Mouse (Mus musculus) CH12.LX (cell line): ENCODE results near the gene Noxo1. TPM values are rescaled to one million over a fixed set of nuclear protein-coding genes. Genes with fewer than 3 reads are reported as not detected.

Source experiments
- DNase-seq: peaks from one replicate; pipeline ENCODE4 v3.0.0-alpha.2; 2013; ENCODE audit errors: extremely low read depth
- H3K27ac ChIP-seq: 2 replicates; pipeline ENCODE4 v1.5.1; 2012; ENCODE audit warnings: low read depth, mild to moderate bottlenecking, control low read depth, moderate library complexity; ENCODE audit not compliant: insufficient read depth
- H3K27me3 ChIP-seq: replicated peaks from 2 replicates; pipeline ENCODE3; 2012; ENCODE audit warnings: inconsistent platforms
- H3K36me3 ChIP-seq, 2 experiments: replicated peaks in 1 of 2; 2 replicates each; pipeline versions ENCODE3 to v1.6.1; 2012; ENCODE audit warnings: inconsistent platforms in 1 of 2, low read length in 1 of 2, mild to moderate bottlenecking in 1 of 2, mixed read lengths in 1 of 2, moderate library complexity in 1 of 2; ENCODE audit not compliant: control insufficient read depth in 1 of 2, insufficient read depth in 1 of 2
- H3K4me1 ChIP-seq, 2 experiments: 2 replicates each; pipeline ENCODE4 v1.6.1; 2012; ENCODE audit warnings: inconsistent platforms in 1 of 2, moderate library complexity in 1 of 2; ENCODE audit not compliant: insufficient read depth in 2 of 2, control insufficient read depth in 1 of 2
- H3K4me2 ChIP-seq: 2 replicates; pipeline ENCODE4 v1.6.1; 2012; ENCODE audit warnings: low read depth, mild to moderate bottlenecking, control low read depth; ENCODE audit not compliant: poor library complexity, insufficient read depth, severe bottlenecking
- H3K4me3 ChIP-seq, 3 experiments: fragments of 150-350 bp in 1 of 3; sonication (generic) in 1 of 3; replicated peaks in 1 of 3; 2 replicates each; pipeline versions ENCODE3 to v1.5.1; 2011 to 2012; ENCODE audit warnings: low read depth in 2 of 3, low read length in 2 of 3, mild to moderate bottlenecking in 2 of 3, moderate library complexity in 2 of 3, control low read depth in 1 of 3, improper control_type of control experiment in 1 of 3, inconsistent platforms in 1 of 3, mixed read lengths in 1 of 3; ENCODE audit not compliant: poor library complexity in 1 of 3
- H3K79me2 ChIP-seq: replicated peaks from 2 replicates; pipeline ENCODE4 v1.6.1; 2012; ENCODE audit warnings: mild to moderate bottlenecking, moderate library complexity; ENCODE audit not compliant: control insufficient read depth, poor library complexity, insufficient read depth, severe bottlenecking; ENCODE audit errors: extremely low read depth
- H3K9ac ChIP-seq: 2 replicates; pipeline ENCODE4 v1.6.1; 2012; ENCODE audit warnings: low read depth, mild to moderate bottlenecking, control low read depth, moderate library complexity; ENCODE audit not compliant: insufficient read depth
- H3K9me3 ChIP-seq: replicated peaks from 2 replicates; pipeline ENCODE3; 2012; ENCODE audit warnings: low read length, inconsistent platforms, mixed read lengths
- BHLHE40 ChIP-seq: IDR thresholded peaks from 2 replicates; pipeline ENCODE4 v1.6.1; 2011; ENCODE audit warnings: mild to moderate bottlenecking, low read depth, low read length, improper control_type of control experiment
- CTCF ChIP-seq, 2 experiments: IDR thresholded peaks in 1 of 2; conservative IDR thresholded peaks in 1 of 2; 2 replicates each; pipeline ENCODE4 v1.5.1; 2011 to 2012; ENCODE audit warnings: low read depth in 2 of 2, low read length in 2 of 2, improper control_type of control experiment in 1 of 2, inconsistent platforms in 1 of 2, mild to moderate bottlenecking in 1 of 2, moderate library complexity in 1 of 2
- E2F4 ChIP-seq: IDR thresholded peaks from 2 replicates; pipeline ENCODE4 v1.6.1; 2011; ENCODE audit warnings: low read depth, low read length, improper control_type of control experiment; ENCODE audit not compliant: insufficient replicate concordance
- ELF1 ChIP-seq: IDR thresholded peaks from 2 replicates; pipeline ENCODE4 v1.6.1; 2014; ENCODE audit warnings: low read depth, mild to moderate bottlenecking, inconsistent platforms, low read length, improper control_type of control experiment
- ETS1 ChIP-seq: conservative IDR thresholded peaks from 2 replicates; pipeline ENCODE4 v1.6.1; 2012; ENCODE audit warnings: low read depth, mild to moderate bottlenecking, inconsistent platforms, low read length, improper control_type of control experiment, moderate library complexity
- HCFC1 ChIP-seq: IDR thresholded peaks from 2 replicates; pipeline ENCODE4 v1.6.1; 2012; ENCODE audit warnings: low read depth, mild to moderate bottlenecking, inconsistent platforms, low read length, improper control_type of control experiment
- JUN ChIP-seq: IDR thresholded peaks from 2 replicates; pipeline ENCODE4 v1.6.1; 2011; ENCODE audit warnings: low read depth, mild to moderate bottlenecking, low read length, improper control_type of control experiment, moderate library complexity; ENCODE audit not compliant: insufficient read depth
- JUND ChIP-seq: conservative IDR thresholded peaks from 2 replicates; pipeline ENCODE4 v1.6.1; 2011; ENCODE audit warnings: low read depth, low read length, improper control_type of control experiment
- MAX ChIP-seq: IDR thresholded peaks from 2 replicates; pipeline ENCODE4 v1.6.1; 2011; ENCODE audit warnings: low read length, improper control_type of control experiment
- MEF2A ChIP-seq: IDR thresholded peaks from 2 replicates; pipeline ENCODE4 v1.6.1; 2014; ENCODE audit warnings: low read depth, mild to moderate bottlenecking, inconsistent platforms, low read length, improper control_type of control experiment, borderline replicate concordance
- MXI1 ChIP-seq: IDR thresholded peaks from 2 replicates; pipeline ENCODE4 v1.6.1; 2011; ENCODE audit warnings: mild to moderate bottlenecking, low read depth, low read length, improper control_type of control experiment
- MYC ChIP-seq: IDR thresholded peaks from 2 replicates; pipeline ENCODE4 v1.6.1; 2011; ENCODE audit warnings: low read depth, mild to moderate bottlenecking, improper control_type of control experiment, low read length
- POLR2A ChIP-seq: IDR thresholded peaks from 2 replicates; pipeline ENCODE4 v1.6.1; 2011; ENCODE audit warnings: low read depth, mild to moderate bottlenecking, improper control_type of control experiment, low read length
- POLR2AphosphoS2 ChIP-seq: IDR thresholded peaks from 2 replicates; pipeline ENCODE4 v1.6.1; 2011; ENCODE audit warnings: low read depth, low read length, improper control_type of control experiment
- RCOR1 ChIP-seq: conservative IDR thresholded peaks from 2 replicates; pipeline ENCODE4 v1.6.1; 2012; ENCODE audit warnings: low read depth, mild to moderate bottlenecking, inconsistent platforms, low read length, improper control_type of control experiment
- SIN3A ChIP-seq: IDR thresholded peaks from 2 replicates; pipeline ENCODE4 v1.6.1; 2012; ENCODE audit warnings: low read length, improper control_type of control experiment, inconsistent platforms
- SMC3 ChIP-seq: IDR thresholded peaks from 2 replicates; pipeline ENCODE4 v1.6.1; 2011; ENCODE audit warnings: low read depth, low read length, improper control_type of control experiment
- TCF12 ChIP-seq: IDR thresholded peaks from 2 replicates; pipeline ENCODE4 v1.6.1; 2014; ENCODE audit warnings: low read depth, mild to moderate bottlenecking, inconsistent platforms, low read length, improper control_type of control experiment
- UBTF ChIP-seq: IDR thresholded peaks from 2 replicates; pipeline ENCODE4 v1.6.1; 2012; ENCODE audit warnings: low read depth, mild to moderate bottlenecking, inconsistent platforms, low read length, improper control_type of control experiment, moderate library complexity
- ZKSCAN1 ChIP-seq: IDR thresholded peaks from 2 replicates; pipeline ENCODE4 v1.6.1; 2012; ENCODE audit warnings: low read depth, inconsistent platforms, low read length, improper control_type of control experiment, borderline replicate concordance
- ZNF384 ChIP-seq: IDR thresholded peaks from 2 replicates; pipeline ENCODE4 v1.6.1; 2012; ENCODE audit warnings: low read depth, low read length, improper control_type of control experiment, inconsistent platforms
- dilution Hi-C: fragments of 300-500 bp; cut with MboI; formaldehyde crosslinking; loops from 2 replicates; pipeline ENCODE4 v1.14.3; 2020; ENCODE audit warnings: low sequenced_read_pairs; ENCODE audit not compliant: extremely low pct_unique_long_range_greater_than_20kb, extremely low pct_ligation_motif_present
- in situ Hi-C: fragments of 300-500 bp; cut with MboI; formaldehyde crosslinking; loops from 3 replicates; pipeline ENCODE4 v1.14.3; 2019; ENCODE audit warnings: low sequenced_read_pairs, low pct_ligation_motif_present, low pct_unique_long_range_greater_than_20kb, mixed read lengths
- polyA plus RNA-seq: library from polyadenylated mRNA; unstranded; fragments of >175 nt; gene quantifications from 2 replicates; pipeline ENCODE4 v1.2.1, GENCODE M21; 2012; ENCODE audit warnings: low read depth; ENCODE audit not compliant: insufficient read length
- total RNA-seq, 2 experiments: library from RNA; depleted of rRNA; stranded (reverse); fragments of 300-350 nt in 1 of 2; fragments of >200 nt in 1 of 2; gene quantifications; 2 replicates each; pipeline ENCODE4 v1.2.3; 2012 to 2014

Noxo1 gene
- total and polyA plus RNA-seq, 3 experiments, result 0.47 to 2.5 (median 0.89) TPM

GRCm38 (mm10) chr17:24734513-24734912 is 38.5 kb downstream of the Noxo1 start:
- Histone ChIP-seq H3K27me3 (no peaks in the 10 kb centered on the region), H3K27ac (no peak overlapping the region), H3K4me2 (no peak overlapping the region), H3K9me3 (no peaks in the 10 kb centered on the region), H3K9ac (no peak overlapping the region), H3K4me3 (no peak overlapping the region), H3K36me3 (peaks cover 3 to 12% of the 10 kb centered on the region in 2 experiments), H3K4me1 (peaks cover 4 to 41% of the 10 kb centered on the region in 2 experiments; a peak in 3 of 4 replicates), H3K79me2 (no peaks in the 10 kb centered on the region)
- DNase-seq, result no peak
- dilution Hi-C loops (no loop called here), in situ Hi-C loops (no loop called here)
- TF ChIP-seq CTCF (conservative IDR thresholded peaks at IDR 0.05 in 1 of 2, IDR thresholded peaks at IDR 0.05 in 1 of 2; ENCODE audit: low read depth in 2 of 2, low read length in 2 of 2), result peak; percentile 12 to 48; a peak in 2 of 4 replicates
- TF ChIP-seq MYC, result peak; percentile 63; the same call in 1 of the 2 replicates
- TF ChIP-seq MAX, result 0 out of 2 replicates have a peak, but pooled peaks have one; percentile 17
- TF ChIP-seq HCFC1, result no peak

DNA sequence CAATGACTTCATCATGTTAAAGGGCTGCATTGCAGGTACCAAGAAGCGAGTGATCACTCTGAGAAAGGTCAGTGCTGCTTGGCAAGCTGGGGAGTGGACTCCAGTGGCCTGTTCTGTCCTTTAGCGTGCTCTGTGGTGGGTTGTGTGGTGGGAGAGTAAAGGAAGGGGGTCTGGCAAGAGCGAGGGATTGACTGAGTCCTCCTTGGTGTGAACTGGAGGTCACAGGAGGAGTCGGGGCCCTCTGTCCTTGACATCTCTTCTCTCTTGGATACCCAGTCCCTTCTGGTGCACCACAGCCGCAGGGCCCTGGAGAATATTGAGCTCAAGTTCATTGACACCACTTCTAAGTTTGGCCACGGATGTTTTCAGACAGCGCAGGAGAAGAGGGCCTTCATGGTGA is 39.4 kb downstream of the Noxo1 start:
- no peaks in the 10 kb centered on the region for H3K9me3 ChIP-seq
- in situ Hi-C loops, result no loop called here
- peak overlapping the region; percentile 95 for H3K9ac ChIP-seq
- H3K36me3 ChIP-seq, result peaks cover 11 to 21% of the 10 kb centered on the region in 2 experiments
- no peaks in the 10 kb centered on the region for H3K27me3 ChIP-seq
- no peak for DNase-seq
- H3K79me2 ChIP-seq, result no peaks in the 10 kb centered on the region
- dilution Hi-C loops, result no loop called here
- no peak for TF ChIP-seq SMC3
- TF ChIP-seq ELF1, result no peak
- TF ChIP-seq SIN3A, result no peak
- no peak for TF ChIP-seq JUN
- TF ChIP-seq BHLHE40, result no peak
- TF ChIP-seq POLR2A, result no peak
- TF ChIP-seq MYC, result no peak
- no peak for TF ChIP-seq RCOR1
- TF ChIP-seq JUND, result no peak
- TF ChIP-seq ZNF384, result no peak
- TF ChIP-seq TCF12, result no peak
- TF ChIP-seq MEF2A, result no peak
- TF ChIP-seq UBTF, result no peak
- TF ChIP-seq MXI1, result no peak
- TF ChIP-seq ETS1, result no peak
- no peak for TF ChIP-seq POLR2AphosphoS2
- TF ChIP-seq E2F4, result no peak
- no peak for TF ChIP-seq ZKSCAN1
- H3K4me3 ChIP-seq, result peak overlapping the region; percentile 70 to 87 (median 75)
- H3K4me1 ChIP-seq, result peaks cover 4 to 33% of the 10 kb centered on the region in 2 experiments; a peak in 3 of 4 replicates
- peak overlapping the region; percentile 67 for H3K4me2 ChIP-seq
- H3K27ac ChIP-seq, result no peak overlapping the region
